Mouse (Mus musculus) liver, embryonic 14.5 days (tissue): ENCODE data around the gene Tex2.

Experiments
- CTCF ChIP-seq: IDR thresholded peaks from 2 replicates; pipeline ENCODE4 v1.5.1; 2016; ENCODE audit warnings: antibody characterized with exemption, low read depth, control low read depth
- EP300 ChIP-seq: IDR thresholded peaks from 2 replicates; pipeline ENCODE4 v1.6.1; 2016; ENCODE audit warnings: antibody characterized with exemption, low read depth

DNA sequence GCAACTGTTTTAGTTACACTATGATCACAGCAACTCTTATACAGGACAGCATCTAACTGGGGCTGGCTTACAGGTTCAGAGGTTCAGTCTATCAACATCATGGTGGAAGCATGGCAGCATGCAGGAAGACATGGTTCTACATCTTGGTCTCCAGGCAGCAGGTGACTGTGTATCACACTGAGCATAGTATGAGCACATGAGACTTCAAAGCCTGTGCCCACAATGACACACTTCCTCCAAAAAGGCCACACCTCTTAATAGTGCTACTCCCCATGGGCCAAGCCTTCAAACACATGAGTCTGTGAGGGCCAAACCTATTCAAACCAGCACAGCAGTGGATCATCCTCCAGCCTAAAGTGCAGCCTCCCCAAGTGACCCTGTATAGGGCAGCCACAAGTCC, 70.8 kb downstream of the Tex2 start:
- TF ChIP-seq CTCF (no peak), EP300 (no peak)
